Mouse (Mus musculus) heart, embryonic 13.5 days (tissue): ENCODE measurements around the gene Myo6. TPM values are rescaled to one million over a fixed set of nuclear protein-coding genes. Genes with fewer than 3 reads are reported as not detected.

Experiments
- ATAC-seq: fragments of 200-750 bp; cut with Nextera tagmentation; 2 replicates; pipeline ENCODE4 v1.8.0; 2017; ENCODE audit warnings: moderate TSS enrichment; ENCODE audit not compliant: insufficient number of reproducible peaks, low FRiP score, low TSS enrichment; ENCODE audit errors: extremely low read depth
- H3K27ac ChIP-seq: fragments of 300-500 bp; sonication (generic); replicated peaks from 2 replicates; pipeline ENCODE4 v1.5.1; 2015; ENCODE audit warnings: moderate library complexity, mild to moderate bottlenecking, inconsistent platforms
- H3K27me3 ChIP-seq: fragments of 300-500 bp; sonication (generic); replicated peaks from 2 replicates; pipeline ENCODE4 v1.6.1; 2015; ENCODE audit warnings: mild to moderate bottlenecking, inconsistent platforms
- H3K36me3 ChIP-seq: fragments of 300-500 bp; sonication (generic); 2 replicates; pipeline ENCODE4 v1.6.1; 2015; ENCODE audit warnings: mild to moderate bottlenecking, inconsistent platforms
- H3K4me1 ChIP-seq: fragments of 300-500 bp; sonication (generic); 2 replicates; pipeline ENCODE4 v1.6.1; 2015; ENCODE audit warnings: inconsistent platforms
- H3K4me2 ChIP-seq: fragments of 300-500 bp; sonication (generic); 2 replicates; pipeline ENCODE4 v1.6.1; 2015; ENCODE audit warnings: inconsistent platforms, mild to moderate bottlenecking, moderate library complexity
- H3K4me3 ChIP-seq: fragments of 300-500 bp; sonication (generic); 2 replicates; pipeline ENCODE4 v1.5.1; 2015; ENCODE audit warnings: moderate library complexity, mild to moderate bottlenecking, inconsistent platforms
- H3K9ac ChIP-seq: fragments of 300-500 bp; sonication (generic); 2 replicates; pipeline ENCODE4 v1.6.1; 2015; ENCODE audit warnings: inconsistent platforms, mild to moderate bottlenecking, moderate library complexity
- H3K9me3 ChIP-seq: fragments of 300-500 bp; sonication (generic); 2 replicates; pipeline ENCODE4 v1.6.1; 2016; ENCODE audit warnings: inconsistent platforms
- WGBS: fragments of 180-500 bp; shearing (Covaris S2); methylation state at CpG from one replicate; pipeline ENCODE4 v1.1.7; 2015; ENCODE audit warnings: mixed read lengths; 5-methylcytosine and 5-hydroxymethylcytosine counted together
- polyA plus RNA-seq: library from polyadenylated mRNA; unstranded; fragments of >200 nt; fragmentation: Nextera tagmentation; extraction: Ambion mirVana; gene quantifications from 2 replicates; pipeline ENCODE4 v1.2.1, GENCODE M21; 2015

Gene Myo6
- polyA plus RNA-seq, 1 experiment from 2014 or later: 10.1 TPM

DNA sequence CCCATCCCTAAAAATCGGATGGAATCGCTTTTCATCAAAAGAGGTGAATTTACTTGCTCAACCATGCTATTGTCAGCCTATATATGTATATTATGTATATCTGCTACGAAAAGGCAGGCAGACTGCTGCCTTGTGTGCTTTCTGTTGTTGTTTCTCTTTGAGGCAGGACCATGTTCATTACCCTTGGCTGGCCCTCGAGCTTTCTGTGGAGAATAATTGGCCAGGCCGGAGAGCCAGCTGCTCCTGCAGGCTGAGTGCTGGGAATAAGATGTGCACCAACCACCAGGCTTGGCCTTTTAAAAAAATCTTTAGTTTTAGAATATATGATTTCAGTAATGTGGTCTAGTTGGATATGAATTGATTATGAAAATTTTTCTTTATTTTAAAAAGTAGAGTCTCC is 19.3 kb downstream of the Myo6 start:
- Histone ChIP-seq H3K9ac (no peak overlapping the region), H3K4me3 (no peak overlapping the region), H3K27me3 (no peaks in the 10 kb centered on the region), H3K4me2 (no peak overlapping the region), H3K9me3 (no peaks in the 10 kb centered on the region), H3K4me1 (0 out of 2 replicates have a peak, but pooled peaks cover 12% of the 10 kb centered on the region), H3K27ac (no peak overlapping the region), H3K36me3 (no peaks in the 10 kb centered on the region)
- no peak for ATAC-seq
- 76% methylated on average over 5 of the region's 5 CpGs for WGBS

DNA sequence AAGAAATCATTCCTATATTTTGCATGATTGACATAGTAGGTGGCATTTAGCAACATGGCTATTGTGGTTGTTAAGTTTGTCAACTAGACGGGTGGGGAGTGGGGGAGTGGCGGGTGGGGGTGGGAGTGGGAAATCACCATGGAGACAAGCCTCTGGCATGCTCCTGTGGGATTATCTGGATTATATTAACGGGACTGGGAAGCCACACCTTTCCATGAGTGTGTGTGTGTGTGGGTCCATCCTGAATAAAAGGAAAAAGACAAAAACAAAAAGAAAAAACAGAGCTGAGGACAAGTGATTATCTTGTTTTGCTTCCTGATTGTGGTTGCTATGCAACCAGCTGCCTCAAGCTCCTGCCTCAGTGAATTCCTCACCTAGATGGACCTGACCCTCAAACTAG is 20.9 kb downstream of the Myo6 start:
- H3K27me3 ChIP-seq: no peaks in the 10 kb centered on the region
- WGBS: 53% methylated on average over 3 of the region's 3 CpGs
- no peak overlapping the region for H3K4me3 ChIP-seq

DNA sequence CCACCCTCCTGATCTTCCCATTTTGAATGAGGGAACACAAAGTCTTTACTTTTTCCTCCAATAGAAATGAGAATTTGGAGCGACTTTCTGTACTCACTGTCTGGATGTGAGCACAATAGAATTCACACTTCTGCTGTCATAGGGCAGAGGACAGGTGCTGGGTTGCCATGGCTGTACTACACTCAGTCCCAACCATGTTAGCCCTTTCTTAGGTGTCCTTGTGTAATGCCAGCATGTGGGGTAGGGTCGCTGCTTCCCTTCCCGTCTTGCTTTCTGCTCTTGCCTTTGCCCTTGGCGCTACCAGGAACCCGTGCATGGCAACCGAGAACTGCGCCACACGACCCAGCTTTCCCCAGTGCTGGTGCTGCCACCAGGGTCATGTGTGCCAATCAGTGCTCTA is 21.9 kb downstream of the Myo6 start:
- H3K4me1 ChIP-seq: 0 out of 2 replicates have a peak, but pooled peaks cover 11% of the 10 kb centered on the region
- no peaks in the 10 kb centered on the region for H3K27me3 ChIP-seq
- no peak overlapping the region for H3K9ac ChIP-seq
- ATAC-seq: no peak
- no peak overlapping the region for H3K27ac ChIP-seq
- WGBS: 87% methylated on average over 8 of the region's 8 CpGs
- no peaks in the 10 kb centered on the region for H3K36me3 ChIP-seq
- no peaks in the 10 kb centered on the region for H3K9me3 ChIP-seq
- no peak overlapping the region for H3K4me2 ChIP-seq
- no peak overlapping the region for H3K4me3 ChIP-seq

More for the DNA sequence above, 20.9 kb downstream of the Myo6 start:
- Histone ChIP-seq H3K36me3 (no peaks in the 10 kb centered on the region), H3K4me1 (0 out of 2 replicates have a peak, but pooled peaks cover 7% of the 10 kb centered on the region), H3K9ac (no peak overlapping the region), H3K27ac (no peak overlapping the region), H3K9me3 (no peaks in the 10 kb centered on the region), H3K4me2 (no peak overlapping the region)
- ATAC-seq: no peak

DNA sequence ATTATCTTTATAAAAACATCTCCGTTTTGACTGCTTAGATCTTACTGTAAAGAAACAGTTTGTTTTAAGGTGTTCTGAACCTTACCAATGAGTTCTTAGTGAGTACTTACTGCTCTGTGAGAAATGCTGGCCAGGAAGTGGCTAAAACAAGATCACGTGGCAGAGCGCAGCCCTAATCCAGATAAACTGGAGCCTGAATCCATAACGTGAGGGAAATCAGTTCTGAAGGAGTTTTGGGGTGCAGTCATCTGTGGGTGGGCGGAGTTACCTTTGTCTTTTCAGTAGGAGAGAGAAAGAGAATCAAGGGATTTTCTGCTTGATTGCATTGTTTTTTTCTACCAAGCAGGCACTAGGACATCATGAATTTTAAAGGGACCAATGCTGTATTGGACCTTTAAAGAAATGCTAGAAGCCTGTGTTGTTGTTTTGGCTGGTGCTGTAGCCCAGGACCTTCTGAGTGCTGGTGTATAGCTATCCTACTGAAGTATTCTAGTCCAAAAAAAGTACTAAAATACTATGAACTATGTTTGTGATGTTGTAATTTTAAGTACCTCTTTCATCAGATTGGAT is 23.6 kb downstream of the Myo6 start:
- 50% methylated on average over 5 of the region's 5 CpGs for WGBS
- no peak overlapping the region for H3K9ac ChIP-seq
- peaks cover 27% of the 10 kb centered on the region for H3K4me1 ChIP-seq
- no peak overlapping the region for H3K27ac ChIP-seq
- no peaks in the 10 kb centered on the region for H3K9me3 ChIP-seq
- no peak overlapping the region for H3K4me2 ChIP-seq
- no peak for ATAC-seq
- H3K36me3 ChIP-seq: no peaks in the 10 kb centered on the region
- no peak overlapping the region for H3K4me3 ChIP-seq
- no peaks in the 10 kb centered on the region for H3K27me3 ChIP-seq

DNA sequence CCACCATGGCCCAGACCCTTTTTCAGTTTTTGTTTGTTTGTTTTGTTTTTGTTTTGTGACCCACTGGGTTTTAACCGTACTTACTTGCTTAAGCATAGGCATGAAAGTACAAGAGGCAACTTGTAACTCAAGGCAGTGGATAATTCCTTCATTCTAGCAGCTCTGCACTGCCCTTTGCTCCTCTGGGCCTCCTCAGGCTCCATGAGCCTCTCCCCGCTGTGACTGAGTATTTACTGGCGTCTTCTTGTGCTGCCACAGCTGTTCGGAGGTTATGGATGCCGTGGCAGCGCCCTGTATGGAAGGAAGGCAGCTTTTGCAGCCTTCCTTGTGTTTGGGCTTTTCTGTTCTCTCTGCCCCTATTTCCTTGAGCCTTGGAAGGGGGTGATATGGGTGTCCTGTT is 26.4 kb downstream of the Myo6 start:
- no peak for ATAC-seq
- H3K9ac ChIP-seq: no peak overlapping the region
- H3K36me3 ChIP-seq: no peaks in the 10 kb centered on the region
- H3K4me2 ChIP-seq: no peak overlapping the region
- no peak overlapping the region for H3K27ac ChIP-seq
- H3K4me1 ChIP-seq: peaks cover 32% of the 10 kb centered on the region
- no peaks in the 10 kb centered on the region for H3K9me3 ChIP-seq
- 77% methylated on average over 6 of the region's 6 CpGs for WGBS
- H3K27me3 ChIP-seq: no peaks in the 10 kb centered on the region
- no peak overlapping the region for H3K4me3 ChIP-seq

DNA sequence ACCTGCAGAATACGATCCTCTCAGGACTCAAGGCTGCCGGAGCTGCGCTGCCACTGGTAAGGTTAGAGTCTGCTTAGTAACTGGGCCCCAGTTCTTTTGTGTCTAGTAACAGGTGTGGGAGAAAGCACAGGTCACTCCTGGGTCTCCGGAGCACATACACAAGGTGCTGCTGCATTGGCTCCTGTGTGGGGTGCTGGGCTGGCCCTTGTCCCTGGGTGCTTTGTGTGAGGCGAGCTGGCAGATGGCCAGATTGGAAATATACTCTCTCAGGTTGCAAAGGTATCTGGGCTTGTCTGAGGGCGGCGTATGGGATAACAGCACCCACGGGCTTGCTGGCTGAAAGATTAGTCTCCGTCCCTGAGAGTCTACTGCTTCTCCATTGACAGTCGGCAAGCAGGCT is 27.5 kb downstream of the Myo6 start:
- Histone ChIP-seq H3K4me1 (peaks cover 39% of the 10 kb centered on the region), H3K27ac (no peak overlapping the region; the same call in 1 of the 2 replicates), H3K27me3 (no peaks in the 10 kb centered on the region), H3K4me3 (no peak overlapping the region), H3K4me2 (peak overlapping the region; percentile 42), H3K9ac (peak overlapping the region; percentile 8; the same call in 1 of the 2 replicates), H3K36me3 (no peaks in the 10 kb centered on the region), H3K9me3 (no peaks in the 10 kb centered on the region)
- WGBS: 52% methylated on average over 10 of the region's 10 CpGs
- no peak for ATAC-seq

DNA sequence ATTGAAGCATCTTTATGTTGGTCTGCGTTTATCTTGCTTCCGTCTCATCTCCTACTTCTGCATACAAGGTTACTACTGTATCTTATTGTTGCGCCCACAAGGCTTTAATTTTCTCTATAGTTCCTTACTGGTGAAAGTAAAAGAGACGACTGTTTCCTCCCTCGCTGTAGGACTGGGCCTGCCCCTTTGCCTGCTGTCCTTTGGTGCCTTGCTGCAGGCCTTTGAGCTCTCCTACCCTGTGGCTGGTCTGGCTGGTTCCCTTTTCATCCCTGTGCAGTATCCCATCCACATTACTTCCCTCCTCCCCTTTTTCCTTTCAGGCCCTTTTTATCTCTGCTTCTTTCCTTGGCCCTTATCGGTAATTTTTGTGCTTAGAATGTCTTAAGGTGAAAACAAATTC is 29.6 kb downstream of the Myo6 start:
- ATAC-seq: no peak
- no peak overlapping the region for H3K4me2 ChIP-seq
- no peak overlapping the region for H3K9ac ChIP-seq
- H3K9me3 ChIP-seq: no peaks in the 10 kb centered on the region
- no peaks in the 10 kb centered on the region for H3K27me3 ChIP-seq
- H3K4me3 ChIP-seq: no peak overlapping the region
- 51% methylated on average over 6 of the region's 6 CpGs for WGBS
- peaks cover 39% of the 10 kb centered on the region for H3K4me1 ChIP-seq
- no peak overlapping the region for H3K27ac ChIP-seq
- H3K36me3 ChIP-seq: no peaks in the 10 kb centered on the region

DNA sequence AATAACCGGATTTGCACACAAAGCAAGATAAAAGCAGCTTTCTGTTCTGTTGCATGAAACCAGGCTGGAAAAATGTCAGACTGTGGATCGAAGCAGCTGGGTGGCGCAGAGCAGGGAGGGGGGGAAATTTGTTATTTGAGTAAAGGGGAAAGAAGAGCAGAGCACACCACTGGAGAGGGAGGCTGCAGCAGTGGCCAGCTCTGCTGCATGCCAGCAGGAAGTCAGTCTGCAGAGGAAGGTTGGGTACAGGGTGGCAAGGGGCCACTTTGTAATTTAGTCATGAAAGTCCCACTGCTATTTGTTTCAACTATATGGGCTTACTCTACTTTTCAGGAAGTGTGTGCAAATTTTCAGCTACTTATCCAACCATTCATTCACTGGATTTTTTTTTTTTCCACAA is 31.3 kb downstream of the Myo6 start:
- H3K36me3 ChIP-seq: no peaks in the 10 kb centered on the region
- no peaks in the 10 kb centered on the region for H3K27me3 ChIP-seq
- no peaks in the 10 kb centered on the region for H3K9me3 ChIP-seq
- no peak overlapping the region for H3K4me3 ChIP-seq
- H3K9ac ChIP-seq: no peak overlapping the region
- no peak overlapping the region for H3K4me2 ChIP-seq
- ATAC-seq: no peak
- no peak overlapping the region for H3K27ac ChIP-seq
- WGBS: 59% methylated on average over 3 of the region's 3 CpGs
- peaks cover 39% of the 10 kb centered on the region for H3K4me1 ChIP-seq

DNA sequence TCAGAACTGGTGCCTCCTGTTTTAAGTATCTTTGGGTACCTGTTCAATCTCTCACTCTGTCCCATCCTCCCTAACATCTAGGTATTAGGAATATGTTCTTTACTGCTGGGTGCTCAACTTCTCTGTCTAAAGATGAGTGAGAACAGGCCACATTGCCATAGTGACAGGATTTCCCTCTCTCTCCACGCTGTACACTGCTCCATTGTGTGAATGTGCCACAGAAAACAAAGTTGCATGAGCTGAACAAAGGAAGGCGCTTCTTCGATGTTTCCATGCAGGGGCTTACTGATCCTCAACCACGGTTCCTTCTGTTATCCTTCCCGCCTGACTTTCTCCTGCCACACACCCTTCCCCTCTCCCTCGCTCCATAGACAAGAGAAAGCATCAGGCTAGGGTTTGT is 32.4 kb downstream of the Myo6 start:
- Histone ChIP-seq H3K9me3 (no peaks in the 10 kb centered on the region), H3K4me3 (no peak overlapping the region), H3K36me3 (no peaks in the 10 kb centered on the region), H3K4me1 (peaks cover 34% of the 10 kb centered on the region), H3K27ac (no peak overlapping the region), H3K27me3 (no peaks in the 10 kb centered on the region), H3K9ac (no peak overlapping the region), H3K4me2 (no peak overlapping the region)
- ATAC-seq: no peak
- 75% methylated on average over 6 of the region's 6 CpGs for WGBS

DNA sequence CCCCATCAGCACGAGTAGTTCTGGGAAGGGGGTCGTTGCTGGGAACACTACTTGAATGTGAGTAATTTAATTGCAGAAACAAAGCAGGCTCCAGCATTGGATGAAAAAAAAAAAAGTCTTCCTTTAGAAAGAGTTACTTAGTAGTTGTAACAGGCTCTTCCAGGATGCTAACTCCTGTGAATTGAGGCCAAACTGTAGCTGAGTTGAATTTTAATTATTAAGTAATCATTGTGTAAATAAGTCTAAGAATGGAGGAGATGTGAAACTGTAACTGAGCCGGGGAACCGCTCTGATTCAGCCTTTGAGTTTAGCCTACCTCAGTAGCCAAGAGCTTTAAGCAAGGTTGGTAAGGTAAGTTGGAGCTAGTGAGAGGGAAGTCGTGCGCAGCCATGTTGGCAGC is 36.0 kb downstream of the Myo6 start:
- H3K9me3 ChIP-seq: no peaks in the 10 kb centered on the region
- 79% methylated on average over 6 of the region's 6 CpGs for WGBS
- no peaks in the 10 kb centered on the region for H3K36me3 ChIP-seq
- H3K27ac ChIP-seq: no peak overlapping the region
- H3K27me3 ChIP-seq: no peaks in the 10 kb centered on the region
- H3K9ac ChIP-seq: no peak overlapping the region
- no peak for ATAC-seq
- no peak overlapping the region for H3K4me2 ChIP-seq
- no peak overlapping the region for H3K4me3 ChIP-seq
- peaks cover 22% of the 10 kb centered on the region for H3K4me1 ChIP-seq

DNA sequence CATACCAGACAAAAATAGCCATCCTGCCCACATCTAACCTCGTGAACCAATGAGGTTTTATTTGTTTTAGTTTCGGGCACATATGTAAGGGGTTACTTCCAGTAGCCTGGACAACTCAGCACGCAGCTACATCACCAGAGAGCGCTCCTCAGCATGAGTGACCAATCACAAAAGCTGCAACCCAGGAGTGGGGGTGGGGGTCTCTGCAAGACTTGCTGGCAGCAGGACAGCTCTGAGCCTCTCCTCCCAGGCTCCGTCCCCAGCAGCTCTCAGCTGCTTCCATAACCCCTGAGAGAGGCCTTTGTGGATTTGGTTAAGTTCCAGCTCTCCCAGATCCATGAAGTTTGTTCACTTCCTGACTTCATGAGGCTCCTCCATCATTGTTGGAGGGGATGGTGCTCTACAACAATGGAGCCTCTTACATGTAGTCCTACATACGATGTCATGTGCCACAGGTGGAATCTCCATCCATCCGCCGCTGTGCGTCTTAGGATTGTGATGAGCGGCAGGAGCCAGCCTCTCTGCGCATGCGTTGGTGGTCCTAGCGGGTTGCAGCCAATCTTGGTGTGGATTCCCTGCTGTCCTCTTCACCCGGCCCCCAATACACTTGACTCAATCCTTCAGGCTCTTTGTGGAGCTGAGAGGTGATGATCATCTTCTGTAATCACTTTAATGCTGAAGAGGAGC is 37.7 kb downstream of the Myo6 start:
- Histone ChIP-seq H3K4me2 (no peak overlapping the region), H3K9me3 (no peaks in the 10 kb centered on the region), H3K27ac (no peak overlapping the region), H3K36me3 (no peaks in the 10 kb centered on the region), H3K9ac (no peak overlapping the region), H3K27me3 (no peaks in the 10 kb centered on the region), H3K4me3 (no peak overlapping the region), H3K4me1 (peaks cover 12% of the 10 kb centered on the region)
- peak; percentile 42; the same call in 1 of the 2 replicates for ATAC-seq
- 74% methylated on average over 14 of the region's 14 CpGs for WGBS

DNA sequence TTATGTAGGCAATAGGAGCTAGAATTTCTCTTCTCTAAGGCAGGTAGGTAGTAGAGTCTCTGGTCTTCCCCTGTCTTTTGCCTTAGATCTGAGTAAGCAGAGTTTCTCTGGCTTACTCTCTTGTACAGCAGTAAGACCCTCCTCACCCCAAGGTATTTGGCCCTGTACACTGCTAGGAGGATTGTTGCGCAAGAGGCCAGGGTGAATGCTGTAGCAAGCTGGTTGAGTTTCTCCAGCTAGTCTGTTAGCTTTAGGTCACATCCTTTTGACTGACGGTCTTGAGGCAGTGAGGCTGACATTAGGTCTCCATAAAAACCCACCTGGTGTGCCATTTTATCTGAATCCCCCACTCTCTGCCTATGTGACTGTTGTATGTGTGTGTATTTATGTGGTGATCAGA is 43.9 kb downstream of the Myo6 start:
- no peak for ATAC-seq
- peaks cover 6% of the 10 kb centered on the region; the same call in 1 of the 2 replicates for H3K4me1 ChIP-seq
- no peak overlapping the region for H3K9ac ChIP-seq
- no peaks in the 10 kb centered on the region for H3K9me3 ChIP-seq
- H3K36me3 ChIP-seq: no peaks in the 10 kb centered on the region
- H3K27me3 ChIP-seq: no peaks in the 10 kb centered on the region
- H3K4me2 ChIP-seq: no peak overlapping the region
- no peak overlapping the region for H3K27ac ChIP-seq
- H3K4me3 ChIP-seq: no peak overlapping the region
- 83% methylated on average over 2 of the region's 2 CpGs for WGBS
